Mouse (Mus musculus): ENCODE data around the gene Tmem86b.

- no peak for TF ChIP-seq EP300 (optimal IDR thresholded peaks at IDR 0.05)
- TF ChIP-seq CTCF (IDR thresholded peaks at IDR 0.05; ENCODE audit: low read depth), result no peak
Measured at GRCm38 (mm10) chr7:4674114-4674731, 43.0 kb upstream of the Tmem86b start.

All from stomach, postnatal 0 days (tissue).